Mouse (Mus musculus): ENCODE measurements at regions not wholly inside any gene's neighbourhood (a gene's known extent, or its start where the extent isn't known, plus 50 kb on each side); places are given as distances from the start of the nearest gene placed in this dataset.

- TF ChIP-seq POLR2A (IDR thresholded peaks at IDR 0.05; ENCODE audit: low read depth, low read length) (no peak), CTCF (IDR thresholded peaks at IDR 0.05; ENCODE audit: borderline replicate concordance, insufficient read depth, low read length) (no peak)
Observed at GRCm38 (mm10) chr13:72763337-72763736, 134.7 kb downstream of the Irx2 start.
